Mouse (Mus musculus) kidney, adult 8-10 months (tissue): Measurements from ENCODE around the gene Fbrsl1.

Experiments
- DNase-seq, 2 experiments: peaks; one replicate each; pipeline ENCODE4 v3.0.0; 2022

Fbrsl1 gene

DNA sequence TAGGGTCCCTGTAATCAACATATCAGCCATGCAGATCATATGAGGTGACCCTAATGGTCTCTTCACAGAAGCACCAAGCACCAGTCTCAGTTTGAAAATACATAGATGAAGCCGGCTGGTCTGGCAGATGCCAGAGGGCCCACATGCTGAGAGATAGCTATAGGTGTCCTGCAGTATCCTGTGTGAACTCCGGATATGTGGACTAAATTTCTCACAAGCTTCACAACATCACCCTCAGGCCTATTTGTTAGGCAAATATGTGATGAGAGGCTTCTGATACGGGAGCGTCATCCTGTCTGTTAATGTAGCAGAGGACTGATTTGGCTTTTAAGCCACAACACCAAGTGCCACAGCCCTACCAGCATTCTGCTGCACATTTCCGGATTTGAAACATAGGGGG is 37.9 kb downstream of the Fbrsl1 start:
- no peak for DNase-seq

DNA sequence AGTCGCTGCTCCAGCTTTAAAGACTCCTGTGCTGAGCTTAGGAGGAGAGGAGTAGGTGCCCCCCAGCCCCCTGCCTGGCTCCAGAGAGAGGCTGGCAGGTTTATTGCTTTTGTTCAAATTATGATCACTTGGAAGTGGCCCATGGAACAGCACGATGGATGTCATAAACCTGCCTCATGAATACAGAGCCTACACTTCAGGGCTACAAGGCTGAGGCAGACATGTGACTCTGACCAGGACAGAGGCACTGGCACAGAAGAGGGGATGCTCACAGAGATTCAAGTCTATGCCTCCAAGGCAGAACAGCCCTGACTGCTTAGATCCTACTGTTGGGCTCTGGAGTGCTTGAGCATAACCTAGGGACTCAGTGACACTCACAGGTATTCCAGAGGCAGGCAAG is 39.3 kb downstream of the Fbrsl1 start:
- no peak for DNase-seq

DNA sequence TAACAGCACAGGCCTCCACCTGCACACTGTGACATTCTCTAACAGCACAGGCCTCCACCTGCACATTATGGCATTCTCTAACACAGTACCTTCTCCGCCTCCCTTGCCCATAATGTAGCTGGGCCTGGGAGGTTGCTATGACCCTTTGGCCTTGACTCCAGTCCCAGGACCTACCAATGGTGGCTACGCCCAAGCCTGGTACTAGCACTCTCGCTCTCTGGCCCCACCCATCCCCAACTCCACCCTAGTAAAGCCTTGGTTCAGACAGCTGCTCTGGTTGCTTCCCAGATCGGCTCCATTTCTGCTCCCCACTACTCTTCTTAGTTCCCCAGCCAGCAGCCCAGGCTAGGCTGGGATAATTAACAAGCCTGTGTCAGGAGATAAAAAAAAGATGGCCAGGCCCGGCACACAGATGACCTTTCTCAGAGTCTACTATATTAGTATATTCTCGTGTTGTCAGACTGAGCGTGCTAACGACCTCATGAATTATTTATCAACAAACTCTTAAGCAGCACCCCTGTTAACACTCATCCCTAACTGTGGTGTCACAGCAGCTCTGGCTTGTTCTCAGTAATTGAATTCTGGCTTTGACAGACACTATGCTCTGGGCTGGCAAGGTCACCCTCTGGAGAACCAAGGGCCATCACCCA is 42.1 kb downstream of the Fbrsl1 start:
- no peak for DNase-seq

DNA sequence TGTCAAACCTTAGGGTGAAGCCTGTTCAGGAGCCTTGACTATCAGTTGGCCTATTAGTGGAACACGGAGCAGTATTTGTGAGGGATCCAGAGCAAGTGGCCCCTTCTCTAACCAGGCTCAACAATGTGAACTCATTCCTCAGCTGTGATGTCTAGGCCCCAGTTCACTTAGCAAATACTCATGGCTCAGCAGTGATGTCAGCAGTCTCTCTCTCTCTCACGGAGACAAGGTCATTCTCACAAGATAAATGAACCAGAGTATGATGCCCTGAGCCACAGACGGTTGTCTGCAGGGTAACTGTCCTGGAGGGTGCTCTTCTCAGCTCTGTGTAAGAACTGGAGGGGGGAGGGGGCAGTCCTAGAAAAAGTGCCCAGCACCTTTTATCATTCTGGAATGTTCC is 44.4 kb downstream of the Fbrsl1 start:
- no peak for DNase-seq

DNA sequence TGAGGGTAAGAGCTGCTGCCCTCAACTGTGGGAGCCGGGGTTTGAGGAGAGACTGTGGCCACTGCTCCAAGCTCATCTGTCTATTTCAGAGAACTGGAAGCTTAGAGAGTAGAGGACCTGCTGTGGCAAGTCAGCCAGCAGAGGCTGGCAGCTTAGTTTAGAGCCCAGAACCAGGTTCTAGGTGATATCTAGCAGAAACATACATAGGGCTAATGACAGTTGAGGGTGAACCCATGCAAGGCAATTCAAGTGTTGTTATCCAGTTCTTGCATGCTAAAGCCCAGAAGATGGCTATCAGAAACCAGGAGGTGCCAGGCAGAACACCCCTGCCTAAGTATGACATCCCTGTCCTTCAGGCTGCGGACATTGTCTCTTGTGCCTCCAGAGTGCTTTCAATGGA is 45.7 kb downstream of the Fbrsl1 start:
- no peak for DNase-seq

DNA sequence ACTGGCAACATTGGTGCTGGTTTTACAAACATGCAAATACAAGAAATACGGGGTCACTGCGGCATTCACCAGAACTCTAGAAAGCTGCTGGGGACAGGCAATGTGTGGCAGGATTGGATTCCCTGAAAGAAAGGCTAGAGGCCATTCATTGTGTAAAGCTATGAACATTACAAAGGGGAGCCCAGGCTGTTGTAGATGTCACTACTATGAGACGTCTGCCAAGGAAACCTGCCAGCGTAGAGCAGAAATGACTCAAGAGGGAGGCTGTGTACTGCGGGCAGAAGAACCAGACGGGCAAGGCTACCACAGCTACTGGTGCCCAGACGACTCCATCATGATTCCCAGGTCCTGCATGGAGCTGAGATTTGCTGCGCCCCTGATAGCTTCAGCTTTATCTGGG is 47.2 kb downstream of the Fbrsl1 start:
- DNase-seq, result no peak

DNA sequence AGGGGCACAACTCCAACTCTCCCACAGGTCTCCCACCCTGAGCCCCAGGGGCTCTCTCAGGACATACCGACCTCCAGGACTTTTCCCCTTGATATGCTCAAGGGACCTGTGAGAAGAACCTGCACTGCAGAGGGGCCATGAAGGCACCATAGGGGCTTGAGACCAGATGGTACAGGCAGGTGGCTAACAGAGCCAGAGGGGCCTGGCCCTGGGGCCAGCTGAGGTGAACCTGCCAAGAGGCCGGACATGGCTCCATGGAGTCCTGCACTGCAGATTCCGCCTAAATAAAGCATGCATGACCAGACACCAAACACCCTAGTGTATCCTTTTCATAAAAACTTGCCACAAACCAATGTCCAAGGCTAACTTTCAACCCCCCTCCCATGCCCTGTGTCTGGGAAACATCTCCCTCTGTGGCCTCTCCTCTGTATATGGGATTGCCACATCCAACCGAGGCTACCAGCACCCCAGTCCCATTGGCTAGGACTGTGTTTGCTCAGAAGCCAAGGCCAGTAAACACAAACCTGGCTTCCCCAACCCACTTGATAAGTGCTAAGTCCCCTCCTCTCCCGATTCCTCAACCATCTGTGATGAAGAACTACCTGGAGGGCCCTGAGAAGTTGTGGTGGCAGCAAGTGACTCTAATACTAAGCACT is 53.2 kb downstream of the Fbrsl1 start:
- no peak for DNase-seq

DNA sequence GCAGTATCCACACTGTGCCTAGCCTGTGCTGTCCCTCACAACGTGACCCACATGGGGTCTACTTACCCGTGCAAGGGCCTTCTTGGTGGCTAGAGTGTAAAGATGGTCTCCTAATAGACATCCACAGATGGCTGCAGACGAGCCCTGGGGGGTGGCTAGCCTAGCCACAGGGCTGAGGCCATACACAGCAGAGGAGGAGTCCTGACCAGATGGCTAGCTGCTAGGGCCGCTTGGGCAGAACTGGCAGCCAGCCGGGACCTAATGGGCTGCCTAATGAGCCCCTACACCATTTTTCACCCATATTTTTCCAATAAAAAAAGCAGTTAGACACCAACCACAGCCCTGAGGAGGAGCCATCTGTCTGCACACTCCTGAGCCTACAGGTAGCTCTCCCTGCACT is 55.6 kb downstream of the Fbrsl1 start:
- no peak for DNase-seq

DNA sequence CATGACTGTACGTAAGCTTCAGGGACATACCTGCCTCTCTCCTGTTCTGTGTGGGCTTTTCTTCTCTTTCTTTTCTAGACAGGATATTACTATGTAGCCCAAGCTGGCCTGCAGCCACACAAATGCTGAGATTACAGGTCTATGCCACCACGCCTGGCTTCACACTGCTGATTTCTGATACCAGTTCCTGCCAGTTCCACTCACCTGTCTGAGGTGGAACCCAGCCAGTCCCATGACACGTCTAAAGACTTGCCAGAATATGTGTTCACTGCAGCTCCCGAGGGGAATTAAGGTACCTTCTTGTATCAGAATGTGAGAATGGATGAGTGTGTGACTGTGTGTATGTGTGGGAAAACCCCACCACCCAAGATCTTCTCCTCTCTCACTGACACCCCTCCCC is 57.7 kb downstream of the Fbrsl1 start:
- peak; percentile 62 to 75 for DNase-seq

DNA sequence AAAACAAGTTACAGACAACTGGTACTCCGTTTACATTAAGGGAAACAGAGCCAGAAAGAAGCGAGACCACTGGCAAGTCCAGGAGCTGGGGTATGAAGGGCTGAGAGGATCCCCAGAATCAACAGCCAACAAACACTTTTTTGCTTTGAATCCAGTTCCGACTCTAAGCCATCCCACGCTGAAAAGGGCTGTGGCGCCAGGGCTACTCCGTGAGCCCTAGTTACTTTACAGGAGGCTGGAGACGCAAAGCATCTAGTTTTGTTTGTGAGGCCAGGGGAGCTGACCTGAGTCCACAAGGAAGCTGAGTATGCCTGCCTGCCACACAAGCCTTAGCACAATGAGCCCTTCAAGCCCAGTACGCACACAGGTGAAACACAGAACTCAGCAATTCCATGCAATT is 61.0 kb downstream of the Fbrsl1 start:
- no peak for DNase-seq

DNA sequence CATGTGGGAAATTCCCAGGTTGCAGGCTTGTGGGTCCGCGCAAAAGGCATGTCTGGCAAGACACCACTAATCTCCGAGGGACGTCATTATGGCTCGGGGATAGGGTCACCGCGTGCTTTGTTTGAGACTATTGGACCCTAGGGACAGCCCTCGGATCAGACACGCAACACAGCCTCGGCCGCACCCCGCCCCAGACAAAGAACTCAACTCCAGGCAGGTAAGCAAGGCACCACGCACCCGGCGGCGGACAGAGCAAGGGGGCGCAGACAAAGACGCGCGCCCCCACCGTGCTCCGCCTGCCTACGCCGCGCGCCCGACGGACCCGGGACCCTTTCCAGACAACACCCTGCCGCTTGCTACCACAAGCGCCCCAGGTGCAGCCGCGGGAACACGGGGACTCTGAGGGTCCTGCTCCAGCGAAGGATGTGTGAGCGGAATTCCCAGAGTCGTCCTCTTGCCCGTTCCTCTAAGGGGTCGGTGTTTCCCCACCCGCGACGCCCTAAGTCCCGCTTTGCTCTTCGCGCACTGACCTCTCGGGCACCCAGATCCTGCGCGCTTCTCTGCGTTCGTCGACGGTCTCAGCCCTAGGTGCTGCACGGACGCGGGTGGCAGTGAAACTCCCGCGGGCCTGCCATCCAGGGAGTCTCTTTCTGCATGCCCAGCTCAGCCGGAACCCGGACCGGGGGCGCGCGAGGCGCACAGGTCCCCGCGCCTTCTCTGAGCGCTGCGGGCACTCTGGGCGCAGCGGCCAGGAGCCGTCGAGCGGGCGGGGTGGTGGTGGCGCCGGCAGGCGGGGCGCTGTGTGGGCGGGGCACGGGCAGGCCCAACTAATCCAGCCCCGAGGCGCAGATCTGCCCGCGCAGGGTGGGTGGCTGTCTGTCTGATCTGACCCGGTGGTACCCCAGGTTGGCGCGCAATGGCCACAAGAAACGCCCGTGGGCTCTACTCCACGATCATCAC is 61.7 kb downstream of the Fbrsl1 start:
- peak; percentile 57 to 71 for DNase-seq

DNA sequence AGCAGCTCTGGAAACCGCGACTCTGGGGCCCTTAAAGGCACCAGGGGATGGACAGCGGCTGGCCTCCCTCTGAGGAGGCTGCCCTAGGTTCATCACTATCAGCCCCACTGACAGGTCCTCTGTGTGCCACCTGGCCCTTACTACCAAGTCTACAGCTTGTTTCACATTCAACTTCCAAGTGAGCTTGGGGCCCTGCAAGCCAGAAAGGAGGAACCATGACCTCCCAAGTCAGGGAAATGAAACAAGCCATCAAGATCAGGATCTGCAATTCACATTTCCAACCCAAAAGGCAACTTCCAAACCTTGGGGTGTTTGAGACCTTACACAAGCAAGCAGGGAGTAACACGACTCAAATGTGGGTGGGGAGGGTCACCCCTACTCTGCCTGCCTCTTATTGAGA is 63.0 kb downstream of the Fbrsl1 start:
- no peak for DNase-seq

DNA sequence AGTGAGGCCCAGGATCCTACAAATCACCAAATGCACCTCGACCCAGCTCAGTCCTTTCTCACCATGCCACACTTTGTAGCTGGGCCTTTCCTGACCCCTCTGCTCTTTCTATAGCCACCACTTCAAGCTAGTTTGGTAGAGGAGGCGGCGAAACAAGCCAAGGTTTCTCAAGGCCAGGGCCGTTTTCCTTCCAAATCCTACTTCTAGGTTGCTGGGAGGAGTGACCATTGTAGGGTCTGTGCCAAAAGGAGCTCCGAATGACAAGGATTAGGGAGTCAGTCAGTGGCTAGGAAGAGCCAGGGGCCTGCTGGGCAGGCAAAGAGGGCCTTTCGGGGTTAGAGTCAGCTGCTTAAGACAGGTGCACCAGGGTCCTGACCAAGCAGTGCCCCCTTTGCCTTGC is 63.8 kb downstream of the Fbrsl1 start:
- no peak for DNase-seq

DNA sequence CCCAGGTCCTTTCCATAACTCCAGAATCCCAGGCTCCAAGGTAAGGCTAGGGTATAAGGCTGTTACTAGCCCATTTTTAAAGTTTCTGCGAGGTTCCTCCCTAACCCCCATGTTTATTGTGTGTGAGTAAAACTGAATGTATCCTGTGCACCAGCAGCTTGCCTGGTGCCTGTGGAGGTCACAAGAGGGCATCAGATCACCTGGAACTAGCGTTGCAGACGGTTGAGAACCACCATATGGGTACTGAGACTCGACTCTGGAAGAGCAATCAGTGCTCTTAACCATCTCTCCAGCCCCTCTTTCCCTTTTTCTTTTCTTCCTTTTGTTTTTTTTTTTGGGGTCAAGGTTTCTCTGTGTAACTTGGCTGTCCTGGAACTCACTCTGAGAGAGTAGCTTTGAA is 68.5 kb downstream of the Fbrsl1 start:
- no peak for DNase-seq

DNA sequence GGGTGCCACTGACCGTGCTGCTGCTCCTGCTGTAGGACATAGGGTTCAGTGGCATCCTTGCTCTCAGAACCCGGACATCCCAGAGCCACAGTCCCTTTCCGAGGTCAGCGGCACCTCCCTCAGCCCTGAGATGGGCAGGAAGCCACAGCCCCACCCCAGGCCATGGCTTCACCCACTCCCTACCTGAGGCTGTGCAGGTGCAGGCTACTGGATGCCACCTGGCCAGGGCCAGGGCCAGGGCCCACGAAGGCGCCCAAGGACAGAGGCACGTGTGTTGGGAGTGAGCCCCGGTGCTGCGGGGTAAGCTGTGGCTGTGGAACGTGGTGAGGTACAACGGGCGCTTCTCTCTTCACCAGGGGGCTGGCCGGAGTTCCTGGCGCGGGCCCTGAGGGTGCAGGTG is 69.2 kb downstream of the Fbrsl1 start:
- DNase-seq, result no peak

DNA sequence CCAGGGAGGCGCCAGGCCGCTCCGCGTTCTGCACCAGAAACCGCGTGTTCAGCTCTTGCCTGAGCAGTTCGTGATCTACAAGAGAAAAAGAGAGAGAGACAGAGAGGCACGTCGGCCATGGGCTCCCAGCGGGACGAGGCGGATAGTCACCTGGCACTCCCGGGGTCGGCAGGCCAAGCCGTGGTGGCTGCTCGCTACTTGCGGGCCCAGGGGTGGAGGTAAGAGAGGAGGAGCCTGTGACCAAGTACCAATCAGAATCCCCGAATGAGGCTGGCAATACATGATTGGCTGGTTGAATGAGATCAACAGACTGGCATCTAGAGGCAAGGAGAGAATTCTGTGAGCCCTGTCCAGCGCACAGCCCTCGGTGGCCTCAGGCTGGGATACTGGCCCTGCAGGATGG is 70.1 kb downstream of the Fbrsl1 start:
- no peak for DNase-seq

DNA sequence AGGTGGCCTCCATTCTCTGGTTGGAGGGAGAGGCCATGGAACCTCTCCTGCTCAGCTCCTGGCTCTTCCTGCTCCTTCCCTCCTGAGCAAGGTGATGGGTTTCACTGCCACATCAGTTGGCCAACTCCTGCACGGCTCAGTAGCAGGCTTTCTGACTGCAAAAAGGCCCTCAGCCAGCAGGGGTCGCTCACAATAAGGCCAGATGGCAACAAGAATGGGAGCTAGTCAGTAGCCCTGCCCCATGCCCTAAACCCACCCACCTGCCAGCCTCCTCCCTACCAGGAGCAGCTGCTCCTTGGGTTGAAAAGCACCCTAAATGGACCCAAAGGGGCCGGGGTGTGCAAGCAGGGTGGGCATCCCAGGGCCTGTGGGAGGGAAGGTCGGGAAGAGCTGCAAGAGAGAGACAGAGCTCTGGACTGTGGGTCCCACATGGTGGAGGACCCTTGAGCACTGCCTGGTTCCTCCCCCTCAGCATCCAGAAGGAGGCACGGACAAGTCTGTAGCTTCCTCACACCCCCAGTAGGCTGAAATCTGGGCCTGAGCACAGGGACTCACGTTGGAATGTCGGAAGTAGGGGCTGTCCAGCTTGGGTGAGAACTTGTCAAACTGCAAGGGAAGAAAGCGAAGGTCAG is 71.4 kb downstream of the Fbrsl1 start:
- DNase-seq, result peak; percentile 47 to 81

DNA sequence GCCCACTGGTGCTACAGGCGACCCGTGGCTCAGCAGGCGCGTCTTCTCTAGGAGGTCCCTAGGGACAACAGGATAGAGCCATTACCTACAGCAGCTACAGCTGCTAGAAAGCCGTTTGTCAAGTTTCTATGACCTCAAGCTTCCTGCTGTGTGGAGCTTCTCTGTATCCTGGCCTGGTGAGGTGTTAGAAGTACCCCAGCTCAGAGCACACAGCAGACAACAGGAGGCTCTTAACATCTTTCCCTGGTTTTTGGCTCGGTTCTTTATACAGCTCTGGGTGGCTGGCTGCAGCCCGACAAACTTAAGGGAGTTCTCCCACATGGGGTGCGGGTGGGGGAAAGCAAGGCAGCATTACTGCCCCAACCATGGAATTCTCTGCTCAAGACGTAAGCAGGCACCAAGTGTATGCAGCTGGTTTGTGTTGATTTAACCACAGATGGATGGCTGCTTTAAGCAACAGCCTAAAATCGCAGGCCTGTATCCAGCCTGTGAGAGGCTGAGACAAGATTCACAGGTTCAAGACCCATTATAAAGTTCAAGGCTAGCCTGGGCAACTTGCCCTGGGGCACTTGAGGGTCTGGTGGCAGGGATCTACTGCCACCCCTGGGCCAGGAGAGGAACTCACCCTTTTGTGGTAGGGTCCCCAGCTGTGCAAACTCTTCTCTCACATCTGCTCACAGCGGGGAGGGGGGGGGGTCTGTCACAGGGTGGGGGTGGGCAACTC is 84.3 kb downstream of the Fbrsl1 start:
- no peak for DNase-seq

DNA sequence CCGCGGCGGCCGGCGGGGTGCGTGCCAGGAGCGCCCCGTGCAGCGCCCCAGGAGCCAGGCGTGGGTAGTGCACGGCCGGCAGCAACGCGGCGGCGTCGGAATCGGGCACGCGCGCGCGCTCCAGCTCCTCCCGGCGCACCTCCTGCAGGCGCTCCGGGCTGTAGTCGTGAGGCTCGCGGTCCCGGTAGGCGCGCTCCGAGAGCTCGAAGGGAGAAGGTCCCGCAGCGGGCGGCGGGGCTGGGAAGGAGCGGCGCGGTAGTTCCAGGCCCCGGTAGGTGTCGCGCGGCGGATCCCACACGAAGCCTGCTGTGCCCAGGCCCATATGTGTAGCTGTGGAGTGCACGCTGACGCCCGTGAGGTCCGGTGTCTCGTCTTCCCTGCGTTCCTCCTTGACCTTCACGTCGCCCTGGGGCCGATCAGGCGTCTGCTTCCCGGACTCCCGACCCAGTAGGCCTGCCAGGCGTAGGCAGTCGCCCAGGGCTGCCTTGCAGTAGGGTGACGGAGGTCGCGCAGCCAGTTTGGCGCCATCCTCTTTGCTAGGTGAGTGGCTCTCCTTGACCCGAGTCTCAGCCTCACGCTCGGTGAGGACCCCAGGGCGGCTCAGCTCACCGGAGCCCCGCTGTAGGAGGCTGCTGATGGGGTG is 85.0 kb downstream of the Fbrsl1 start:
- peak; percentile 41 to 49 for DNase-seq

DNA sequence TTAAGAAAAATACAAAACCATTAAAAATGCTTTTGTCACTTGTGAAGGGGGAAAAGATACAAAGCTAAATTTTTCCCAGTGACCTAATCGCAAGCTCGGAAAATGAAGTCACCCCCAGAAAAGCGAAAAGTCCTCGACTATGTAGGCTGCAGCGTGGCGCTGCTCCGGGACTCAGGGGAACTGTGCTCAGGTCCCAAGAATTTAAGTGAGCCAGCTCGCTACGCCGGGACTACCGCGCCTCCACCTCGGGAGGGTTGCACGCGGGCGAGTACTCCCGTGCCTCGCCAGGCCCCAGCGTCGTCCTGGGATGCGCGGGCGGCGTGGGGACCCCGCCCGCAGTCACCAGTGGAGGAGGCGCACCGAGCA is 85.5 kb downstream of the Fbrsl1 start:
- DNase-seq, result no peak

DNA sequence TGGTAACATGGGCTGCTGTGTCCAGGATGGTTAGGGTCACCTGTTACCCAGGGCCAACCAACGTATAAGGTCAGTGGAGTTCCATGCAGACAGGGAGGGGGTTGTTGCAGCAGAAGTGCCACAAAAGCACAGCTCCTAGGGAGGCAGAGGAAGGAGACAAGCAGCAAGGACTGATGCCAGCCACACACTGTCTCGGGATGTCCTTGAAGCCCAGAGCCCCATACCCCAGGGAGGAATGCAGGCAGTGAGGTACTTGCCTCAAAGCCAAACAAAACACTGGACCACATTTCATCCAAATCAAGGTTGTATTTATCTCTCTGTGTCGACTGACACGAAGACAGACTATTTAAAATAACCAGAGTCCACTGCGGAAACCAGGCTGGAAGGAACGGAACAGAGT is 86.8 kb downstream of the Fbrsl1 start:
- DNase-seq, result no peak

DNA sequence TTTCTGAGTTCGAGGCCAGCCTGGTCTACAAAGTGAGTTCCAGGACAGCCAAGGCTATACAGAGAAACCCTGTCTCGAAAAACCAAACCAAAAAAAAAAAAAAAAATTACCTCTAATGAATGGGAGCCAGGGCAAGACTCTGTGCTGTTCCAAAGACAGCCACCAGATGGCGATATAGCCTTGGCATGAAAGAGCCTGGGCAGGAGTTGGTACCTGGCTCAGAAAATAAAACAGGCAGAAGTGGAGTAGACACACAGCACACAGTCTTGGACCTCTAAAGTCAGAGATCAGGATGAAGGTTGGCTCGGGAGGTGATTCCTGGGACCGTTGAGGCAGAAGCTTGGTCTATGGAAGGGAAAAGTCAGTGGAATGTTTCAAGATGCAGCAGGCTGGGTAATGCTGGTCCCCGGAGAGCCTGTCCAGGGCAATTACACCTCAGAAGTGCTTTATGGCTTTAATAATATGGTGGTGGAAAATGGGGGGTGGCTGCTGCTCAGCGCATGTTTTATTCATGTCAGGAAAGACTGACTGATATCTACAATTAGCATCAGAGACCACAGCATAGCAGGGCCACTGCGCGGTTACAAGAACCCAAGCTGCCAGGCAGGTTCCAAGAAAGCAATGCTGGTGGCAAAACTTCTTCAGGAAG is 90.6 kb downstream of the Fbrsl1 start:
- peak; percentile 61 to 89 for DNase-seq
